Mouse (Mus musculus): ENCODE results near the gene Rdh7.
"Not testable (repeated sequence)": the region's sequence is repeated elsewhere in the genome, so short reads cannot be mapped to it uniquely, and the experiment has no call there.

Rdh7 gene

GRCm38 (mm10) chr10:127888605-127889004, at the start of gene Rdh7:
TSS of gene Rdh7 (minus strand) at chr10:127888817.
- DNase-seq (ENCODE audit: low read depth in 1 of 2, low spot score in 2 of 2): no peak

DNA sequence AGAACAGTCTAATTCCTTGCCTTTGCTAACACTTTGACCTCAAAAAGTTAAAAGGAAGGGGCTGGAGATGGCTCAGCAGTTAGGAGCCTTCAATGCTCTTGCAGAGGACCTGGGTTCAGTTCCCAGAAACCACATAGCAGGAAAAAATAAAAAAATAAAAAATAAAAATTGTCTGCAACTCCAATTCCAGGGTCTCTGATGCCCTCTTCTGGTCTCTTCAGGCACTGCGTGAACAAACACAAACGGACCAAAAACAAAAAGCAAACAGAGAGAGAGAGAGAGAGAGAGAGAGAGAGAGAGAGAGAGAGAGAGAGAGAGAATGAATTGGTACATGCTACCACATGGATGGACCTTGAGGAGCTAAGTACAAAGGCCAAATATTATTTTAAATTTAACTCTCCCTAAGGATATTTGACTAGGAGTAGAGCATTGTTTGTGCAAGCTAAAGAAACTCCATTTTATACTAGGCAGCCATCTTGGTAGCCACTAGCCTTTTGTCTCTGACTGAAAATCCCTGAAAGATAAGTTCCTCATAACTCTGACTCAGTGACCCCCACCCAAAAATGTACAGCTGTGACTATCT, 48.9 kb upstream of the Rdh7 start:
- no peak for DNase-seq (ENCODE audit: low read depth in 1 of 2, low spot score in 2 of 2)

DNA sequence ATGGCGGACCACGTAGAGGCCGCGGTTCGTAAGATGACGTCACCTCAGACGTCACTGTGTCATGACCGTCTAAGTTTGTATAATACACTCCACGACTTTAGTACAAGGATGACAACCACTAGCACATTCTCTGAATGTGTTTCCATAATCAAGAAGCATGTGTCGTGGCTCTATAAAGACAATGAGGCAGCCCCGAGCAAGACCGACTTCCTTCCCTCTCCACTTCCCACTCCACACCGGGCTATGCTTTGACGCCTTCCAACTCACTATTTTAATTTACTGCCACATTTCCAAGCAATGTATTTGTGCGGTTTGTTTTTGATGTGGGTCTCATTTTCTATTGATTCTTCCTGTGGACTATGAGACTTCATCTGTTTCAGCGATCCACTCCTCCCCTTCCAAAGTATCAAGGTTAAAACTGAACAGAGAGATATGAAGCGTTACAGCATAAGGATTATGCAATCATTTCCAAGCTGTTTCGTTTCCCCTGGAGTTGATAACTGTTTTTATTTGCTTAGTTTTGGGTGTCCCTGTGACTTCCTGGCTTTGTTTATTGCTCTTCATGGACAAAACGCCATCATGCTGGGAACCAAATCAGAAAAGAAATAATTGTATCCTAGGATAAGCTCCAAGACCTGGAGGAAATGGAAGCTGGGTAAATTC, 48.3 kb upstream of the Rdh7 start:
- no peak for DNase-seq (ENCODE audit: low read depth in 1 of 2, low spot score in 2 of 2)

DNA sequence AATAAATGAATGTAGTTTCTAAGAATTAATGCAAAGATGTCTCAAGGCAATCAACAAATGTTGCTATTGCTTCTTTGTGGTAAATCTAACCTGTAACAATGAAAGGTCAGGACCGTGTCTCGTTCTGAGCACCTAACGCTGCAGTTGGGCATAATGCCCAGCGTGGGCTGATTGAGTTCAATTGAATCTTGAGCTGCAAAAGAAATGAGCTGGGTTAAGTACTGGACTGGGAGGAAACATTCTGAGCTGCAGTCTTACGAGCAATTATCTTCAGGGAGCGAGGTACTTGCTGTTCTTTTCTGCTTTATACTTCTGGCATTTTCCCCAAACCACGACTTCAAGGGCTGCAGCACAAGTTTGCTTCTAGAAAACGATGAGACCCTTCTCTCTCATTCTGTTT, 47.7 kb upstream of the Rdh7 start:
- DNase-seq (ENCODE audit: low read depth in 1 of 2, low spot score in 2 of 2): no peak

DNA sequence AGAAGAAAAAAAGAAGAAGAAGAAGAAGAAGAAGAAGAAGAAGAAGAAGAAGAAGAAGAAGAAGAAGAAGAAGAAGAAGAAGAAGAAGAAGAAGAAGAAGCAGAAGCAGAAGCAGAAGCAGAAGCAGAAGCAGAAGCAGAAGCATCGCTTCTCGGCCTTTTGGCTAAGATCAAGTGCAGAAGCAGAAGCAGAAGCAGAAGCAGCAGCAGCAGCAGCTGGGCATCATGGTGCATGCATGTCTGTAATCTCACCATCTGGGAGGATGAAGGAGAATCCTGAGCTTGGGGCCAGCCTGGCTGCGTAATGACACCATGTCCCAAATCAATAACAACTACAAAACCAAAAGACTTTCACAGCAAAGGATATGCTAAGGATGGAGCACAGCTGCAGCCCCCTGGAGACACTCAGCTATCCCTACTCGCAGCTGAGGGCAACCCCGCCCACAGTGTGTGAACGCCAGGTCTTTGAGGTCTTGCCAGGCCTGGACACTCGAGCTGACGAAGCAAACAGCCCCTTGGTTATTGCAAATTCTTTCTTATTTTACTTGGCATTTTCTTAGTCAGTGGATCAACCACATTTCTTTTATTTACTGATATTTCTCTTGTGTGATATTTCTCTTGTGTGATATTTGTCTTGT, 43.8 kb upstream of the Rdh7 start:
- no peak for DNase-seq (ENCODE audit: low read depth in 1 of 2, low spot score in 2 of 2)

DNA sequence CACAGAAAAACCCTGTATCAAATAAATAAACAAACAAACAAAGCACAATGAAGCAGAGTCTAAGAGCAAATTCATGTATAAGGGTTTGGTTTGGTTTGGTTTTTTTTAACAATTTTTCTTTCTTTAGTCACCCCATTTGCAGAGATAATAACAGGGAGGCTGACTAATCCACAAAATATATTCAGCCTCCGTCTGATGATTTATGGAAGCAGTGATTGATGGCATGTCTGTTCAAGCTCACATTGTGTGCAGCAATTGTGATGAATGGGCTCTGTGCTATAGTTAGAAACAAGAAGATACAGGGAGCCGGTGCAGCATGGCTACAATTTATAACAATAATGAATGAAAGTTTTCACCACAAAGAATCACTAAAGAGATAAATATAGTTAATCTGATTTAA, 39.1 kb upstream of the Rdh7 start:
- no peak for DNase-seq (ENCODE audit: low read depth in 1 of 2, low spot score in 2 of 2)

DNA sequence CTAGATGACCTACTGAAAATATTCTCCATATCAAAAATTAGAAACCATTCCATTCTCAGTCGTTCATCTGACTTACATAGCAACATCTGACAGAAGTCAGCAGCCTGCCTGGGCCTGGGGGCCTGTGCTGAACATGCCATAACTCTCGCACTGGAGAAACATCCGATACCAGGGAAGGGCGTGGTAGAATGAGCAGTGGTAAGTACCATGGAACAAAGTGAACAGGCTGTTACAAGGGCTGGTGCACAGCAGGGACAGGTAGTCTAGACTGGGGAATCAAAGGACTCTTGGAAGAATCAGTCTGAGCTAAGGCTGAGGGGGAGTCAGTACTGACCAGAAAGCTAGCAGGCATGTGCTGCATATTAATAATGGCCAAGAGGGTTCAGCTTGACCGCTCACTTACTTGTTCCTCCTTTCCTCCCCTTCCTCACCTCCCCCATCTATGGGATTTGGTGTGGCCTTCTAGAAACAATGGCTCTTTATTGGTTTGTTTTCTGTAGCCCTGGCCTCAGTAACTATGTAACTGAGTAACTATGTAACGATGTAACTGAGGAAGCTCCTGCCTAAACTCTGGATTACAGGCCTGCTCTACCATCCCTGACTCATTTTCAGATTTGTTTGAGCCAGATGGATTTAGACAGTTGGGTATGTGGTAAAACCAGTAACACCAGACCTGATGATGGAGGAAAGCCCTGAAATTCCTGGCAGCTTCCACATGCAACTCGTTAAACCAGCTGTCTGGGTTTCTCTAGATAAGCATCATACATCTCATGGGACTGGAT, 36.2 kb upstream of the Rdh7 start:
- no peak for DNase-seq (ENCODE audit: low read depth in 1 of 2, low spot score in 2 of 2)

GRCm38 (mm10) chr10:127923024-127923423, 34.4 kb upstream of the Rdh7 start:
- no peak for DNase-seq (ENCODE audit: low read depth in 1 of 2, low spot score in 2 of 2)

DNA sequence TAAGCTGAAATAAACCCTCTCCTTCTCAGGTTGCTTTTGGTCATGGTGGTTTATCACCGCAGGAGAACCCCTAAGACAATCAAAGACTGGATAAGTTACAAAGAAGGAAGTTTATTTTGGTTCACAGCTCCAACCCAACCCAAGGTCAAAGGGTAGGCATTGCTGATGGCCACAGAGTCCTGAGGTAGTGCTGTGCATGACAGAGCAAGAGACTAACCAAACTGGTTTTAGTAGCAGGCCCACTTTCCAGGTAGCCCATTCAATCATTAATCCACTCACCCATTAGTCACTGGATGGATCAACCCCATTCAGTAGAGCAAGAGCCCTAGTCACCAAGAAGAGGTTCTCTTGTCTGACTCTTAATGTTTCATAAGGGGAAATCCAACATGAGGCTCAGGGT, 33.6 kb upstream of the Rdh7 start:
- DNase-seq (ENCODE audit: low read depth in 1 of 2, low spot score in 2 of 2): no peak

DNA sequence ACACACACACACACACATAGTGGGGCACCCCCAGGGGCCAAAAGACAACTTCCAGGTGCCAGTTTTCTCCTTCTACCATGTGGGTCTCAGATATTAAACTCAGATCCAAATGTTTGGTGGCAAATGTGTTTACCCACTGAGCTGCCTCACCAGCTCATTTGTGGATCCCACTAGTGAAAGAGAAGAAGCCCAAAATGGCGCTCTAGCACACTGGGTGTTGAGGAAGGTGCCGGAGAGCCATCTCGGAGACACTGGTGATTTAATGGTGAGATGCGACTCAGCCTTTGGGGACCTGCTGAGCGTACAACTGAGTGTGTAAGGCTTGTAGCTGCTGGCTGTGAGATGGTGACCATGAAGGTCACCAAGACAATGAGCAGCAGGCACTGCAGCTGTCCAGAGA, 29.0 kb upstream of the Rdh7 start:
- DNase-seq (ENCODE audit: low read depth in 1 of 2, low spot score in 2 of 2): no peak

DNA sequence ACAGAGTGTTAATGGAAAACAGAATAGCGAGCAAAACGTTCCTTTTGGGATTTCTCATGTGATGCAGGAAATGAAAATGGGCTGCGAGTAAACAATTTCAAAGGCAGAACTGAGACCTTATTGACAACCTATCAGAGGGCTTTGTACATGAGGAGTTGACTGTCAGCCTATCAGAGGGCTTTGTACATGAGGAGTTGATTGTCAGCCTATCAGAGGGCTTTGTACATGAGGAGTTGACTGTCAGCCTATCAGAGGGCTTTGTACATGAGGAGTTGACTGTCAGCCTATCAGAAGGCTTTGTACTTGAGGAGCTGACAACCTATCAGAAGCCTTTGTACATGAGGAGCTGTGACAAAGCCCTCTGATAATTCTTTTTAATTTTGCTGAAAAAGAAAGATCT, 28.6 kb upstream of the Rdh7 start:
- not testable (repeated sequence) for DNase-seq (ENCODE audit: low read depth in 1 of 2, low spot score in 2 of 2)

DNA sequence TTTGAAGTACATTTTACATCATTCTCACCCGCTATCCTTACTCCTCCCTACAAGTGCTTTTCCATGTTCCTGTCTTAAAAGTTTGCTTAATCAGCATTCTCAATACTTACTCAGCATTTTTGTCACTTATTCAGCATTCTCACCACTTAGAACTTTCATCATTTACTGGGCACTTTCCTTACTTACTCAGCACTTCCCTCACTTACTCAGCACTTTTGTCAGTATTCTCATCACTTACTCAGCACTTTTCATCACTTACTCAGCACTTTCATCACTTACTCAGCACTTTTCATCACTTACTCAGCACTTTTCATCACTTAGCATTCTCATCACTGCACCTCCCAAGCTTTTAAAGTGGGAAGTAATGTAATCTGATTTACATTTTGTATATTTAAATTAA, 27.0 kb upstream of the Rdh7 start:
- DNase-seq (ENCODE audit: low read depth in 1 of 2, low spot score in 2 of 2): no peak

- DNase-seq (ENCODE audit: low read depth in 1 of 2, low spot score in 2 of 2): no peak
Observed at GRCm38 (mm10) chr10:127907386-127907951, 18.9 kb upstream of the Rdh7 start.

- DNase-seq (ENCODE audit: low read depth in 1 of 2, low spot score in 2 of 2): no peak
Observed at GRCm38 (mm10) chr10:127906138-127906537, 17.5 kb upstream of the Rdh7 start.

- DNase-seq (ENCODE audit: low read depth in 1 of 2, low spot score in 2 of 2): no peak
Observed at GRCm38 (mm10) chr10:127904718-127905446, 16.3 kb upstream of the Rdh7 start.

DNA sequence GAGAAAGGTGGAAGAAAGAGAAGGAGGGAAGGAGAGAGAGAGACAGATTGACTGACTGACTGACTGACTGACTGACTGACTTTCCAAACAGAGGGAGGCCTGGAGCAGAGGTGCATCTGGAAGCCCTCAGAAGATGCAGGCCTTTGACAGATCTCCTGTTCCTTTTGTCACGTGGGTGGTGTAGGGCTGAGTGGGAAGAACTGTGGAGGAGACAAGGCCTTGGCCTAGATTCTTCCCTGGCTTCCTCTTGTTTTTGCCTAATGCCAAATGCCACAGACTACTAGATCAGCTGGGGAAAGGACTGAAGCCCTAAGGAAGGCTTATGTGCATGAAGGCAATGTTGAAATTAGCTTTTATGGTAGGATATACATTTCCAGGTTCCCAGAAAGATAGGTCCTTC, 14.5 kb upstream of the Rdh7 start:
- DNase-seq (ENCODE audit: low read depth in 1 of 2, low spot score in 2 of 2): no peak

GRCm38 (mm10) chr10:127901751-127902150, 13.1 kb upstream of the Rdh7 start:
- DNase-seq (ENCODE audit: low read depth in 1 of 2, low spot score in 2 of 2): no peak

DNA sequence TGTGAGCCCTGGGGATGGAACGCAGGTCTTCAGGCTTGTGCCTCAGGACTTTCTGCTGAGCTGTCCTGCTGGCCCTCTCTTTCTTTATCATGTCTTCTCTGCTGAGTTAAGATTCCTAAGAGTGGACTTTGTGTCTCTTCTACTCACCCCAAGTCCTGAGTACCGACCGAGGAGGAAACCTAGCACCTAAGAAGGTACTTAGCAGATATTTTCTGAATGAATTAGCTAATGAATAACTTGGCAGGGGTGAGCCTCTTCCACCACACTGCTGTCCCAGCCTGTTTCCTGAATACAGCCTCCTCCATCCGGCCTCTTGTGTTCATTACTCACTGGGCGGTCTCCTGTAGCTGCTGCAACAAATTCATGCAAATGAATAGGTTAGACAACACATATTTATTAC, 11.2 kb upstream of the Rdh7 start:
- no peak for DNase-seq (ENCODE audit: low read depth in 1 of 2, low spot score in 2 of 2)

DNA sequence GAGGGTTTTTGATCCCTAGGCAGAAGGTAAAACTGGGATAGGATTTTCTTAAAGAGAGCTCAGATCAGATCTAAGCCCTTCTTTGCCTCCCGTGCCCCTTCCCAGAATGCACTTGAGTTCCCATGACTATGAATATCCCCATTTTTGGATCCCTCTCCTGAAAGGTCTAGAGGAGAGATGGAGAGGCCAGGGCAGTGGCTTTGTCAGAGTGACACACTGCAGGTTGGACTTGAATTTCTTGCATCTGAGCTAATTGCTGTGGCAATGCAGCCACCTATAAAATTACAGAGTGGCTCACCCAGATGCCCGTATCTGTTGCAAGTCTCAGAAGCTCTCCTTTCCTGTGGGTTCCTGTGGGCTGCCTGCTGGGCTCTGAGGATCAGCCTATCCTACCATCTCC, 9.6 kb upstream of the Rdh7 start, which contains the start of gene Sdr9c7:
Sdr9c7 (plus strand) TSS at position 301 of the 400 bp plus-strand sequence.
- no peak for DNase-seq (ENCODE audit: low read depth in 1 of 2, low spot score in 2 of 2)

GRCm38 (mm10) chr10:127897506-127897905, 8.9 kb upstream of the Rdh7 start:
- no peak for DNase-seq (ENCODE audit: low read depth in 1 of 2, low spot score in 2 of 2)

DNA sequence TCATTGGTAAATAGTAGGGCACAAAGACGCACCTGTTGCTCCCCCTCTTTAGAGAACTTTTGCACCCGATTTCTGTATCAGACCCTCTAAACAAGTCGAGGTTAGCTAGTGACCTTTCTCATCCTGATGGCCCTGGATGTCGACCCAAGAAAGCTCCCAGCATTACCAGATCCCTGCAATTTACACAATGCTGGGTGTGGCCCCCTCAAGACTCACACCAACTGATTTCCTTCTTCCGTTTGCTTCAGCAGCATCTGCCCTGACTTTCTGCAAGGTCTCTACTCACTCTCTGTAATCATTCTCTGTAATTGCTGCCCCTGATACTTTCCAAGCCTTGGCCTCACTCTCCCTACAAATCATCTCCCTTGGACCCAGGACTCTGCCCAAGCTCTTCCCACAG, 8.1 kb upstream of the Rdh7 start:
- no peak for DNase-seq (ENCODE audit: low read depth in 1 of 2, low spot score in 2 of 2)

Measured in monocyte, adult 2 months (primary cell).